Mouse (Mus musculus): ENCODE measurements around the gene Fras1.

The Fras1 gene

GRCm38 (mm10) chr5:96579938-96580337 is 206.2 kb downstream of the Fras1 start:
- DNase-seq (ENCODE audit: low spot score), result no peak

DNA sequence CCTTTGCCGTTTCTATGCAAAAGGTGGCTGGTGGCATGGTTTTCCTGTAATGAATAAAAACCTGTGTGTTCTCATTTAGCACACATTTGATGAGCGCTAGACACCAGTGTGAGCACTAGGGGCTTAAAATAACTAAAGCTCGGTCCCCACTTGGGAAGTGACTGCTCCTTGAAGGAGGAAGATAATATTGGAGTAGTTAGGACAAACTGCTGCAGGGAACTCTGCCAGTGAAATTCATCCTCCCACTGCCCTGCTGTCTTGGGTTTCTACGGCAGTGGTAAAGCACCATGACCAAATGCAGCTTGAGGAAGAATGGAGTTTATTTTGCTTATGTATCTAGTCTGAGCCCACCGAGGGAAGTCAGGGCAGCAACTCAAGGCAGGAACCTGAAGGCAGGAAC is 211.0 kb downstream of the Fras1 start:
- DNase-seq (ENCODE audit: low spot score), result no peak

- no peak for DNase-seq (ENCODE audit: low spot score)
Measured at GRCm38 (mm10) chr5:96590621-96591020, 216.9 kb downstream of the Fras1 start.

- DNase-seq (ENCODE audit: low spot score), result no peak
Measured at GRCm38 (mm10) chr5:96595793-96596192, 222.0 kb downstream of the Fras1 start.

- DNase-seq (ENCODE audit: low spot score), result no peak
Measured at GRCm38 (mm10) chr5:96603974-96604769, 230.4 kb downstream of the Fras1 start.

DNA sequence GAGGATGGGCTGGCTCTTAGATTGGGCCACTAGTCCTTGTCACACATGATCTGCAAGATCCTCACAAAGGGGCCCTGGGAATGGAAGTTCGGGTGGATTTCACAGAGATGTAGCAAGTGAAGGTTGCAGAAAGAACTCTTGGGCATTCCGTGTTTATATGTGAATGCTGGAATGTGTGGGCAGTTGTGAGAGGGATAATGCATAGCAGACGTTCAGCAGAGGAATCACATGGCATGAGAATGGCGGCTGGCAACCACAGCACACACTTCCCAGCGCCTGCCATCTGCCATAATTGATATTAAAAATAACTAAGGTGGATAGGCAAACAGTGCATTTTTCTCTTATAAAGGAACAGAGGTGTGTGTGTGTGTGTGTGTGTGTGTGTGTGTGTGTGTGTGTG is 234.3 kb downstream of the Fras1 start:
- no peak for DNase-seq (ENCODE audit: low spot score)

GRCm38 (mm10) chr5:96608581-96609280 is 235.0 kb downstream of the Fras1 start:
- DNase-seq (ENCODE audit: low spot score), result no peak

DNA sequence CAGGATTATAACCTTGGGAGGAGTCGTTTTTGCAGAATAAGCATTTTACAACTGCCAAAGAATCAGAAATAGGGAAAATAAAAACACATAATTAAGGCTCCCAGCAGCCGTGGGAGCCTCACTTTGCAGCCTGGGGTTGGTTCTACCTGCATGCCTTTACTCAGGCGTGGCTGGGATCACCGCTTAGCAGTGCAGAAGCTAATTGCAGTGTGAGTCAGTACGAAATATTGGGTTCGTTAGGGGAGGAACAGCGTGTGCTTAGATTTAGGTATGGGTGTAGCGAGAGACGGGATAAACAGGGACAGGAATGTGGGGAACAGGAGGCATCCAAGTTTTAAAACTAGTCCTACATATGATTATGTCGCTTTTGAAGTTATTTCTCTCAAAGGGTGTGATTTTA is 238.3 kb downstream of the Fras1 start:
- no peak for DNase-seq (ENCODE audit: low spot score)

GRCm38 (mm10) chr5:96616954-96617646 is 243.3 kb downstream of the Fras1 start:
- DNase-seq (ENCODE audit: low spot score), result no peak

DNA sequence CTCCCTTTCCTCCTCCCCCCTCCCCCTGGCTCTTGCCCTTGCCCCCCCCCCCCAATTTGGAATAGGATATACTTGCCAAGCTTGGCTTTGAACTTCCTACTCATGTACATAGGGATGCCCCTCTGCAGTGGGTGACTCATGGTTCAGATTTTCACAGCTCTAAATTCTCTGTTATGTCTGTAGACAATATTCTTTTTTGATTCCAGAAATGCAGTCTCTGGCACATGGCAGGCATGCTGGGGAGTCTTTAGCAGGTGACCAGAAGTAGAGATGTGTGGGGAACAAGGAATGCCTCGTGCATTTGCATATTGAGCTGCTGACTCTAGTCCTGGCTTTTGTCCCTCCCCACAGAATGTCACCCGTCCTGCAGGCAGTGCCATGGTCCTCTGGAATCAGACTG is 244.3 kb downstream of the Fras1 start:
- DNase-seq (ENCODE audit: low spot score), result no peak

- DNase-seq (ENCODE audit: low spot score), result no peak
Measured at GRCm38 (mm10) chr5:96620209-96620608, 246.5 kb downstream of the Fras1 start.

DNA sequence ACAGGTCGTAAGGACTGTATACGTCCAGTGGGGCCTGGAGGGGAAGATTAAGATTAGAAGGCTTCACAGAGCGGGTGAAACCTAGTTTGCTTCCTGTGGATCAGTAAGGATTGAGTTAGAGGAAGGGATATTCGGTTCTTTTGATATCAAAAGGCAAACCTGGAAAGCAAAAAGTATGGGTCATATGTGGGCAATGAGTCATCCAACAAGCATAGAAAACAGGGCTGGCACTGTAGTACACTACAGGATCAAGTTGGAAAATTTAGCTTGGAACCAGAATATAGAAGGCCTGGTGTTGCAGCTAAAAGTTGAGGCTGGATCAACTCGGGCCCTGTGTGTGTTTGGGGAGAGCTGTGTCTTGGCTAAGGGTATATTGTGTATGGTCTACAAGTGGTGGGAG is 246.9 kb downstream of the Fras1 start:
- DNase-seq (ENCODE audit: low spot score), result no peak

- DNase-seq (ENCODE audit: low spot score), result no peak
Measured at GRCm38 (mm10) chr5:96622604-96623352, 249.0 kb downstream of the Fras1 start.

DNA sequence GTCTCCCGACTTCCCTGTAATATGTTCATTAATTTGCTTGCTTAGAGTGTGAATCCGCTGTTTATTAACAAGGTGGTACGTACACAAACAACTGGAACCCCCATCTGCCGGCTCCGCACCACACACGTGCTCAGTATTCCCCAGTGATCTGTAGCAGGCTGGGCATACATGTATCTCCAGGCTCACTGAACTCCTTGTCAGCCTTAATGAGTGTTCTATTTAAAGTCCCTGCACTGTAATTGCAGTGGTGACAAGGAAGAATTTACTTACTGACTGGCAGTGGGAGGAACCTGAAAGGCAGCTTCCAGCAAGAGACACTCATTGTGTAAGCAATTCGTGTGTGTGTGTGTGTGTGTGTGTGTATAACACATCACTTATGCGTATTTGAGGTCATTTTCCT is 256.1 kb downstream of the Fras1 start:
- DNase-seq (ENCODE audit: low spot score), result no peak

GRCm38 (mm10) chr5:96635146-96635862 is 261.5 kb downstream of the Fras1 start:
- DNase-seq (ENCODE audit: low spot score), result no peak

DNA sequence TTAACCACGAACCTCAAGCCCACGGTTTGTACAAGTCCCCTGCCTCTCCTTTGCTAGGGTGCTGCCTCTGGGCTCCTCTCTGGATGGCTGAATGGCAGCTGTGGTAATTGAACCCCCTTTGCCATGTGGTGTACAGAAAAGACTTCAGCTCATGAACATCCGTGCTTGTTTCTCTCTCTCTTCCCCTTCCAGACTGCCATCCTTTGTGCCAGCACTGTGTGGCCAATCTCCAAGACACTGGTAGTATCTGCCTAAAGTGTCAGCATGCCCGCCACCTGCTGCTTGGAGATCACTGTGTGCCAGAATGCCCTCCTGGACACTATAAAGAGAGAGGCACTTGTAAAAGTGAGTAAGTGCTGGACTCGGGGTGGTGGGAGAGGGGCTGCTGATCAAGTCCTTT is 262.1 kb downstream of the Fras1 start:
- DNase-seq (ENCODE audit: low spot score), result no peak

DNA sequence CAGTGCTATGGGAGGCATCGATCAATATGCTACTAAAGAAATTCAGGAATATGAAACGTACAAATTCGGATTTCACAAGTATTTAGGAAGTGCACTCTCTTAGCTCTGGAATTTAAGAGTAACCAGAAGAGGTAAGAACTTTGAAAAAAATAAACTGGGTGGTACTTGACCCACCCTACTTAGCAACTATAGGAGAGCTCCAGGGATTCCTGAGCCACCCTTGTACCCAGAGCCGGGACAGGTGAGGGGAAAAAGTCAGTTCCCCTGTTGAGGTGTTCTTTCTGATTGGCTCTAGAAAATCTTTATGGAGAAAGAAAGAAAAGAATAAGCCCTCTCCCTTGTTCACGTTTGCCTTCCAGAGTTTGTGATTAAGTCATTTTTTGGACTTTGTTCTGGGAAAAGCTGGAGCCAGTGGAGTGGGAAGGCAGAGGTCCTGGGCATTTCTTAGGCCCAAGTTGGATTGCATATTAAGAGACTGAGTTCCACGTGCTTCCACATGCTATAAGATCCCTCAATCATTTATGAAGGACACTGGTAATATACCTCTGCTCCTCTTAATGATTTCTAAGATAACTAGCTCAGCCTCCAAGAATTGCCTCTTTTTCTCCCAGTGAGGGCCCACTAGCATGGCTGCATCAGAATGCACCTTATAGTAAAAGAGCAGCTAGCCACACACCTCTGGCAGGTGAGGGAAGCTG is 265.6 kb downstream of the Fras1 start:
- DNase-seq (ENCODE audit: low spot score), result no peak

DNA sequence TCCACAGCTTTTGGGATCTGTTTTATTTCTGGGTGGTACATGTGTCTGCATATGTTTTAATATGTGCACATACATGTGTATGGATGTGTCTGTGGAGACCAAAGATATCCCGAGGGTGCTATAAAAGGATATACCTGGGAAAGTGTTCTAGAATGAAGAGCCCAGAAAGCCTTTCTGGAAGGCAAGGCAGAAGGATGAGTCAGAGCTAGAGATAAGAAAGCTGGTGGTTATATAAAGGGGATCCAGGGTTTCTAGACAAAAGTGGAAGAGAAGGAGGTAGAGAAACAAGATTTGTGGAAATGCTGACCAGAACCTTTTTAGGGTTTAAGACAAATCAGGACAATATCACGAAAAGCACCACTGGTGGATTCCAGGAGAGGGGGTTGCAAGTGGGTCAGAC is 267.5 kb downstream of the Fras1 start:
- no peak for DNase-seq (ENCODE audit: low spot score)

- DNase-seq (ENCODE audit: low spot score), result no peak
Measured at GRCm38 (mm10) chr5:96675676-96676075, 301.9 kb downstream of the Fras1 start.

- peak; percentile 12 for DNase-seq (ENCODE audit: low spot score)
Measured at GRCm38 (mm10) chr5:96677498-96677897, 303.7 kb downstream of the Fras1 start.

- DNase-seq (ENCODE audit: low spot score), result no peak
Measured at GRCm38 (mm10) chr5:96681085-96681484, 307.3 kb downstream of the Fras1 start.
